Mouse (Mus musculus) Patski (cell line): ENCODE results near the gene Spag16. TPM values are rescaled to one million over a fixed set of nuclear protein-coding genes. Genes with fewer than 3 reads are reported as not detected.
A peak's percentile ranks its signal among the peaks of the same experiment; 100 is the strongest.
"Not testable (repeated sequence)": the region's sequence is repeated elsewhere in the genome, so short reads cannot be mapped to it uniquely, and the experiment has no call there.

Experiments used
- ATAC-seq: fragments of 100-300 bp; one replicate; pipeline ENCODE4 v1.8.0; 2021
- CTCF ChIA-PET: fragments of 350-600 bp; sonication (Branson Sonifier 250); formaldehyde crosslinking; loops from one replicate; lab custom pipeline; 2022; ENCODE audit warnings: inconsistent platforms; lab: Charles Lee
- POLR2A ChIA-PET: fragments of 350-600 bp; sonication (Branson Sonifier 250); formaldehyde crosslinking; loops from one replicate; lab custom pipeline; 2022; ENCODE audit warnings: antibody characterized with exemption, inconsistent platforms; lab: Charles Lee
- DNase-seq: peaks from one replicate; pipeline ENCODE4 v3.0.0-alpha.2; 2011; ENCODE audit warnings: low read depth, low spot score
- H3K27me3 ChIP-seq: fragments of 371-371 bp; one replicate; pipeline ENCODE4 v1.5.1; 2021
- CTCF ChIP-seq: fragments of 100-300 bp; IDR thresholded peaks from one replicate; pipeline ENCODE4 v1.5.1; 2021
- in situ Hi-C: fragments of 300-500 bp; cut with MboI; formaldehyde crosslinking; loops from 3 replicates; pipeline ENCODE4 v1.11.1; 2018; ENCODE audit warnings: low pct_unique_long_range_greater_than_20kb, mixed read lengths
- polyA plus RNA-seq: library from polyadenylated mRNA; unstranded; gene quantifications from one replicate; pipeline ENCODE4 v1.2.3, GENCODE M21; 2021

Gene Spag16
- not detected for polyA plus RNA-seq

GRCm38 (mm10) chr1:69826806-69827703 lies at the start of gene Spag16:
Gene Spag16 (plus strand): TSS chr1:69826970.
- POLR2A ChIA-PET, result no interaction called here
- peaks cover 12% of the 10 kb centered on the region for H3K27me3 ChIP-seq
- DNase-seq (no peak), ATAC-seq (no peak)
- CTCF ChIA-PET, result no interaction called here
- TF ChIP-seq CTCF, result no peak
- in situ Hi-C loops, result no loop called here

- DNase-seq (no peak), ATAC-seq (no peak)
- in situ Hi-C loops, result loop anchor here (25.0 kb wide), 1 partner anchor 477 kb away; no protein-coding TSS in a partner anchor
- CTCF ChIA-PET, result interaction anchor here (0.7 to 1.7 kb wide), 5 partner anchors 9 to 542 kb away, joined by 3 to 4 read pairs (median 3); no protein-coding TSS in a partner anchor
- TF ChIP-seq CTCF, result peak; percentile 50
- POLR2A ChIA-PET, result interaction anchor here (0.5 kb wide), 1 partner anchor 1765 kb away, joined by 5 read pairs; no protein-coding TSS in a partner anchor
- peaks cover 50% of the 10 kb centered on the region for H3K27me3 ChIP-seq
These were observed 41.6 kb upstream of the Spag16 start for GRCm38 (mm10) chr1:69785129-69785528.

- ATAC-seq (no peak), DNase-seq (no peak)
- H3K27me3 ChIP-seq, result peaks cover 36% of the 10 kb centered on the region
- in situ Hi-C loops, result loop anchor here (25.0 kb wide), 1 partner anchor 476 kb away; no protein-coding TSS in a partner anchor
- ChIA-PET CTCF (no interaction called here), POLR2A (no interaction called here)
- no peak for TF ChIP-seq CTCF
These were observed 40.1 kb upstream of the Spag16 start for GRCm38 (mm10) chr1:69786716-69787115.

- no peak for DNase-seq
- CTCF ChIA-PET, result no interaction called here
- TF ChIP-seq CTCF, result no peak
- in situ Hi-C loops, result loop anchor here (25.0 kb wide), 1 partner anchor 475 kb away; no protein-coding TSS in a partner anchor
- ATAC-seq, result no peak
- peaks cover 33% of the 10 kb centered on the region for H3K27me3 ChIP-seq
- POLR2A ChIA-PET, result no interaction called here
These were observed 39.4 kb upstream of the Spag16 start for GRCm38 (mm10) chr1:69787379-69787778.

GRCm38 (mm10) chr1:69790337-69791250 lies 36.2 kb upstream of the Spag16 start:
- POLR2A ChIA-PET, result no interaction called here
- CTCF ChIA-PET, result no interaction called here
- TF ChIP-seq CTCF, result peak; percentile 78
- in situ Hi-C loops, result loop anchor here (10.0 to 25.0 kb wide), 3 partner anchors 472 to 1744 kb away; no protein-coding TSS in a partner anchor
- ATAC-seq, result no peak
- no peak for DNase-seq
- H3K27me3 ChIP-seq, result peaks cover 31% of the 10 kb centered on the region

- in situ Hi-C loops, result loop anchor here (10.0 to 25.0 kb wide), 3 partner anchors 463 to 1736 kb away; no protein-coding TSS in a partner anchor
- CTCF ChIA-PET, result no interaction called here
- DNase-seq (no peak), ATAC-seq (no peak)
- TF ChIP-seq CTCF, result no peak
- peaks cover 73% of the 10 kb centered on the region for H3K27me3 ChIP-seq
- POLR2A ChIA-PET, result no interaction called here
These were observed 27.7 kb upstream of the Spag16 start for GRCm38 (mm10) chr1:69798948-69799565.

GRCm38 (mm10) chr1:69810161-69810560 lies 16.6 kb upstream of the Spag16 start:
- H3K27me3 ChIP-seq, result peaks cover 21% of the 10 kb centered on the region
- ATAC-seq, result no peak
- in situ Hi-C loops, result no loop called here
- no peak for DNase-seq
- CTCF ChIA-PET, result interaction anchor here (0.6 to 1.2 kb wide), 2 partner anchors 26 to 325 kb away, joined by 3 read pairs; no protein-coding TSS in a partner anchor
- POLR2A ChIA-PET, result no interaction called here
- no peak for TF ChIP-seq CTCF

GRCm38 (mm10) chr1:69825635-69826034 lies 1.1 kb upstream of the Spag16 start:
- ATAC-seq, in situ Hi-C loops, DNase-seq, CTCF ChIA-PET, POLR2A ChIA-PET: not testable (repeated sequence)
- peaks cover 12% of the 10 kb centered on the region for H3K27me3 ChIP-seq

- in situ Hi-C loops, result no loop called here
- POLR2A ChIA-PET, result no interaction called here
- no peak for DNase-seq
- H3K27me3 ChIP-seq, result peaks cover 9% of the 10 kb centered on the region
- no peak for ATAC-seq
- CTCF ChIA-PET, result no interaction called here
- no peak for TF ChIP-seq CTCF
These were observed 2.2 kb downstream of the Spag16 start for GRCm38 (mm10) chr1:69828872-69829479.
